Mouse (Mus musculus) retina, adult 2 months (tissue): Measurements from ENCODE around the gene Fam89b.

Experiments
- DNase-seq: peaks from one replicate; pipeline ENCODE4 v3.0.0-alpha.2; 2012; ENCODE audit warnings: low read depth, low spot score

The Fam89b gene

DNA sequence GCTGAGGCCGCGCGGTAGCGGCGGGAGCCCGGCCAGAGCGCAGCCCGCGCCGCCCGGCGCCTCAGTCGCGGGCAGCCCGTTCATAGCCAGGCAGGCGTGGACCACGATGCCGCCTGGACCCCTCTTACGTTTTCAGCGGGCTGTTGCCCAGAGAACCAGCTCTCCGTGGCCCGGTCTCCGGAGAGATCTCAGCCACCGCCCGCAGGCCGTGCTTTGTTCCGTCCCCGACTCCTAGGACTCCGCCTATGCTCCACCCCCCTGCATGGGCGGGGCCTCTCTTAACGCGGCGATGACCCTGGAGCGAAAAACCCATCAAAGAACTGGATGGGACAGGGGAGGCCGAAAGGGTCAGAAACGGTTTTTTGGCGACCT, at the start of gene Fam89b:
TSS of gene Fam89b (minus strand) at position 210 of the 372 bp plus-strand sequence.
- peak; percentile 44 for DNase-seq

DNA sequence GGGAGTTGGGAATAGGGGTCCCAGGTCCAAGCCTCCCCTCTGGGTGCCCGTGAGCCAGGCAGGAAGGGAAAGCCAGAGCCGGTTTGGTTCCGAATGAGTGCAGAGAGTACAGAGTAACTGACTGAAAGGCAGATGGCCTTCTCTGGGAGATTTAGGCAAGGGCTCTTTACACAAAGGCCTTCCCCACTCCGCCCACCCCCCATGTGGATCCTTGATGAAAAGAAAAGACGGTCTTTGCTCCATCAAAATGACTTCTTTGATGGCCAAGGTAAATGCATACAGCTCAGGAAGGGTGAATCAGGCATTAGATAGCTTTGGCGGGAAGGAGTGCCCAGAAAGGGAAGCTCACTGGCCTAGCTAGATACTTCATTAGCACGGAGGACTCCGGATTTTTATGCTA, 48.9 kb upstream of the Fam89b start:
- DNase-seq = no peak

DNA sequence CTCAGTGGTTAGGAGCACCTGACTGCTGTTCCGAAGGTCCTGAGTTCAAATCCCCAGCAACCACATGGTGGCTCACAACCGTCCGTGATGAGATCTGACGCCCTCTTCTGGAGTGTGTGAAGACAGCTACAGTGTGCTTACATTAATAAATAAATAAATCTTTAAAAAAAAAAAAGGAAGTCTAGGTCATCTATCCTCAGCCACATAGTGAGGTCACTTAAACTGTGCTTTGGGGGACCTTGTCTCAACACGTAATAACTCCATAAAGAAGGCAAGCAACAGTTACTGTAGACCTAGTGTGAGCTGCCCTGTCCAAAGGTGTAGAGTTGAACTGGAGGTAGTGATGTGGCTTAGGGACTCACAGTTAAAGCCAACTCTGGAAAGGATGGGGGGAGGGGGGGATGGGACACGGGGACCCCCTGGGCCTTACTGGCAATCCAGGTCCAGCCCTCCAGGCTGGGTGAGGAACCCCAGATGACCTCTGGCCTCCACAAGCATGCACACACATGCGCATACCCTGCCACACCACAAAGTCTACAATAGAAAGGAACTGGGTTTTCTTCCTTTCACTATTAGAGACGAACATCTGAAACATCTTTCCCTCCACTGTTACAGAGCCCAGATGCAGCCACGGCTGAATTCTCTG, 48.1 kb upstream of the Fam89b start:
- no peak for DNase-seq

DNA sequence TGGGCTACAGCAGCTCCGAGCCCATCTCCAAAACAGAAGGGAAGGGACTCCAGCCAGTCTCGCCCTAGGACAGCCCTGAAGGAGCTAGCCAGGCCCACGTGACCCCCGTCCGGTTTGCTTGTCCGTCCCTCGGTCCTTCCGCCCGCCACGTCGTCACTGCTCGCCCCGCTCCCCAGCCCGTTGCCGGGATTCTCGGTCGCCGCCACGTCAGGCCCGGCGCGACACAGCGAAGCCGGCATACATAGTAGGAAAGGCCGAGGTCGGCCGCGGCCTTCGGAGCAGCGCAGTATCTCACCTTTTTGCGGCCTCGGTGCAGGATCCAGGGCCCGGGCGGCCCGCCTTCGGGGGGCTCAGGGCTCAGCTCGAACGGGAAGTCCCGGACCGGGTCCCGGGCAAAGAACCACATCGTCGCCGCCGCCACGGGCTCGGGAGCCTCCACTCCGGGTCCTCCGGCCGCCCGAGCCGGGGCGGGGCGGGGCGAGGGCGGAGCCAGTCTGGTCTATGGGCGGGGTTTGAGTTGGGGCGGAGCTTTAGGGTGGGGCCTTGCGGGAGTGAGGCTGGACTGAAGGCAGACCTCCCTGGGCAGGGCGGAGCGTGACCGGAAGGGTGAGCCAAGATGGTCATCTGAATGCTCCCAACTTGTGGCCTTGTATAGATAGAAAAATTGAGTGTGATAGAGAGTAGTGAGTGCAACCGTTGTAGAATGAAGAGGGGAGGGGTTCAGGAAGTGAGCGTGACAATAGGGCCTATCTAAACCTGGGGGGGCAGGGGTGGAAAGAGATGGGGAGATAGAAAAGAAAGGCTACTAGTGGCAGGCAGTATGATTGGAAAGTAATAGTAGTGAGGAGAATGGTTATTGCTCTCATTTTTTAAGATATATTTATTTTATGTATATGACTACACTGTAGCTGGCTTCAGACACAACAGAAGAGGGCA, 41.7 kb upstream of the Fam89b start, which contains the start of gene Scyl1:
TSS of gene Scyl1 (minus strand) at position 495 of the 936 bp plus-strand sequence.
- DNase-seq = peak; percentile 77

DNA sequence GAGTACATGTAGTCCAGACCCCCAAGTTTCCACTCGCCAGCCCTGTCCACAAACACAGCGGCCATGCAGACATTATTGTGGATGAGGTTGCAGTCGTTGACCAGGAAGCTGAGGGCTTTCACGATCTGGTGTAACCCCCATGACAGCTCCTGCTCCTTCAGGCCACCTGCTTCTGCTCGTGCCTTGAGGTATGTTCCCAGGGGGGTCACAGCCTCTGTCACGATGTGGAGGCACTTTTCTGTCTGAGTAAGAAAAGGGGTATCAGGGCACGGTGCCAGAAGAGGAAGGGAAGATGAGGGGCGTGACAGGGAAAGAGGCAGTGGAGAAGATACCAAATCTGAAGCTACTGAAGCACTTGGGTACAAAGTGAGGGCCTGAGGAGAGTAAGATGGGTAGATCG, 40.9 kb upstream of the Fam89b start:
- DNase-seq = no peak

DNA sequence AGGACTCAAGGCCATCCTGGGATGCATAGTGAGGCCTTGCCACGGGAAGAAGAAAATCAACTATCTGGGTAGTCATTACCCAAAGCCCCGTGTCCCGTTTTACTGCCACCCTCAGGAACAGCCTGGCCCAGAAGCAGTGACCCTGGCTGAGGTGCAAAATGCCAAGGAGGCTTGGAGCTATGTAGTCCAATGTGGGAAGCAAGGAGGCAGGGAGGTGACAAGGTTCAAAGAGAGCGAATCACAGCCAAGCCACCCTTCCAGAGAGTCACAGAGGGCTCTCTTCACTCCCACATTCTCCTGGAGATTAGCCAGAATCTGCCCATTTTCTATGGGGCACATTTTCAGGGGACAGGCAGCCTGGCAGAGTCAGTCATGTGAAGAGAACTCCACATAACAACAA, 37.8 kb upstream of the Fam89b start:
- no peak for DNase-seq

DNA sequence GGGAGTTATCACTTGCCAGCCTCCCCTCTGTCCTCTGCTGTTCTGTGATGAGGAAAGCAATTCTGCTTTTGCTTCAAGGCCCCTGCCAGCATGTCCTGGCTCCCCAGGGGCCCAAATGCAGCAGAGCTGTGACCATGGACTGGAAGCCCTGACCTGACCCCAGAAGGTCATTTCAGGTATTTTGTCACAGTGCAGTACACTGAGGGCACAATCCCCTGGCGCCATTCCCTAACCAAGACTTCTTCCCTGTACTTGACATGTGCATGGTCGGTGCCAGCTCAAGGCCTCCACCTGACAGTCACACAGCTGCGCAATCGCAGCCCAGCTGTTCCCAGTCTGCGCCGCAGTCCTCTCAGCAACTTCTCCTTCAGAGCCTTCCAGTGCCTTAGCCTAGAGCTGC, 33.7 kb upstream of the Fam89b start:
- no peak for DNase-seq

DNA sequence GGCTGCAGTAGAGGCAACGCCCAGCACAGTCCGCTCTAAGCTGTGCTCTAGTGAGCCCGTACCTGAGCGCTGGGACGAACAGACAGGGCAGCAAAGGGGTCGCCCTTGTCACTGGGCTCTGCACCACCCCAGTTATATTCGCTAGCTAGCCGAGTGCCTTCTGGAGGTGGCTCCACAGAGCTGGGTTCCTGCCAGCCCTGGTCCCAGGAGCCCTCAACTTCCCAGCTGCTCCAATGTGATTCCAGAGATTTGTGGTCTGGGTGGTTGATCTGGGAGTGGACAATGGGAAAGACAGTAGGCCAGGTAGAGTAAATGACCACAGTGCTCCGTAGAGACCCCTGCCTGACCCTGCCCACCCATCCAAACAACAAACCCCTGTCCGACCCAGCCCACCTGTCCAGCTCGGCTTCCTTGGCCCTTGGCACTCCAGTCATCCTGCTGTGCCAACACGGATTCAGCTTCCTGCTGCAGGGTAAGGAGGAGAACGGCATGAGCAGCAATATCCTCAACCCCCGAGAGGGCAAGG, 29.5 kb upstream of the Fam89b start:
- no peak for DNase-seq

DNA sequence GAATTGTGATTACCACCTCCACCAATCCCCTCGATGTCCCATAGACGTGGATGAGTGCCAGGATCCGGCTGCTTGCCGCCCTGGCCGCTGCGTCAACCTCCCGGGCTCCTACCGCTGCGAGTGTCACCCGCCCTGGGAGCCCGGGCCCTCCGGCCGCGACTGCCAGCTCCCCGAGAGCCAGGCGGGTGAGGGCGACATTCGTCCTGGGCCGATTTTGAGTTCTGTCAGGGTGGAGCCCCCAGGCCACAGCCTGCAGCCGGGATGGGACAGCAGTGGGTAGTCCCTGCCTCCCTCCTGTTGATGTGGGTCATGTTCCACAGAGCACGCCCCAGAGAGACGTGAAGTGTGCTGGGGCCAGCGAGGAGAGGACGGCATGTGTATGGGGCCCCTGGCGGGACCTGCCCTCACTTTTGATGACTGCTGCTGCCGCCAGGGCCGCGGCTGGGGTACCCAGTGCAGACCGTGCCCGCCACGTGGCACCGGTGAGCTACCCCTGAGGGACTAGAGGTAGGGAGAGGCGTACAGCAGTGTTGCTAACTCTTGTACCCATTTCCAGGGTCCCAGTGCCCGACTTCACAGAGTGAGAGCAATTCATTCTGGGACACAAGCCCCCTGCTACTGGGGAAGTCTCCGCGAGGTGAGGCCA, 27.7 kb upstream of the Fam89b start:
- DNase-seq = no peak

DNA sequence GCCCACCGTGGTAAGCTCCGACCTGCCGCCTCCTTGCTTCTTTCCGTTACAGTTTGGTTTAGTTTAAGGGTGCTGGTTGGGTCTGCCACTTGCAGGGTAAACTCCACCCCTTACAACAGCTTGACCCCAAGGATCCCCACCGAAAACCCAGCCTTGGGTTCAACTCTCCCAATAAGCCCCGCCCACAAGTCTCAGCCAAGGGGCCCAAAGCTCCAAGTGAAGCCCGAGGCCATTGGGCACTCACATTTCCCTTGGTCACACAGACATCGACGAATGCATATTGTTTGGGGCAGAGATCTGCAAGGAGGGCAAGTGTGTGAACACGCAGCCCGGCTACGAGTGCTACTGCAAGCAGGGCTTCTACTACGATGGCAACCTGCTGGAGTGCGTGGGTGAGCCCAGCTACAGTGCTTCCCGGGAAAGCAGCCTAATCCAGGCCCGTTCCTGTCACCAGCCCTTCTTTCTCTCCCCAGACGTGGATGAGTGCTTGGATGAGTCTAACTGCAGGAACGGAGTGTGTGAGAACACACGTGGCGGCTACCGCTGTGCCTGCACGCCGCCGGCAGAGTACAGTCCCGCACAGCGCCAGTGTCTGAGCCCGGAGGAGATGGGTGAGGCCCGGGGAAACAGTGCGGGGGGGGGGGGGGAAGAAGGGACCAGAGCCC, 27.0 kb upstream of the Fam89b start:
- no peak for DNase-seq

DNA sequence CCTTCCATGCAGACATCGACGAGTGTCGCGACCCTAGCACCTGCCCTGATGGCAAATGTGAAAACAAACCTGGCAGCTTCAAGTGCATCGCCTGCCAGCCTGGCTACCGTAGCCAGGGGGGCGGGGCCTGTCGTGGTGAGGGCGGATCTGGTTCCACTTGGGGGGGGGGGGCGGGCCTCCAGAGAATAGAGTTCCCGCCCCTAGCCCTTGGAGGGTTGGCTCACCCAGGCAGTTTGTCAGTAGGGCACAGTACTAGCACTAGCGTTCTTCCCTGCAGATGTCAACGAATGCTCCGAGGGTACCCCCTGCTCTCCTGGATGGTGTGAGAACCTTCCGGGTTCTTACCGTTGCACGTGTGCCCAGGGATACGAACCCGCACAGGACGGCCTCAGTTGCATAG, 22.3 kb upstream of the Fam89b start:
- no peak for DNase-seq

DNA sequence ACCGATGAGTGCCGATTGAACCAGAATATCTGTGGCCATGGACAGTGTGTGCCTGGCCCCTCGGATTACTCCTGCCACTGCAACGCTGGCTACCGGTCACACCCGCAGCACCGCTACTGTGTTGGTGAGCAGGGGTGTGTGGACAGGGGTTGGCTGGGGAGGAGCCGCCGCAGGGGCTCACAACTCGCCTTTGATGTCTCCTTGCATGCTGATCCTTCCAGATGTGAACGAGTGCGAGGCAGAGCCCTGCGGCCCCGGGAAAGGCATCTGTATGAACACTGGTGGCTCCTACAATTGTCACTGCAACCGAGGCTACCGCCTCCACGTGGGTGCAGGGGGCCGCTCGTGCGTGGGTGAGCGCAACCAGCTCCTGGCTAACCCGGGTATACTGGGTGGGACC, 21.5 kb upstream of the Fam89b start:
- no peak for DNase-seq

DNA sequence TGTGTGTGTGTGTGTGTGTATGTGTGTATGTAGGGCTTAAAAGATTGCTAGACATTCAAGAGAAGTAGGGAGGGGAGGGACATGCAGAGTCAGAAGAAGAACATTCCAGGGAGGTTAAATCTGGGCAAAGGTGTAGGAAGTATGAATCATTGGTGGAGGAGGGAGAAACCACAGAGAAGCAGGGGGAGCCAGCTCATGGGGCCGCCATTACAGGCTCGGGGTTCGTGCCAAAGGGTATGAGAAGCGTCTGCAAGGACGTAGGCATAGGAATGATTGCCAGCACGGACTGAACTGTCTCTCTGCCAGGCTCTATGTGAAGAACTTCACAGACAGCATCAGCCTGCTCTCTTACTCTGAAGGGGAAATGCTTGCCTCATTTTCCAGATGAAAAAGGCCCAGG, 20.0 kb upstream of the Fam89b start:
- DNase-seq = no peak

DNA sequence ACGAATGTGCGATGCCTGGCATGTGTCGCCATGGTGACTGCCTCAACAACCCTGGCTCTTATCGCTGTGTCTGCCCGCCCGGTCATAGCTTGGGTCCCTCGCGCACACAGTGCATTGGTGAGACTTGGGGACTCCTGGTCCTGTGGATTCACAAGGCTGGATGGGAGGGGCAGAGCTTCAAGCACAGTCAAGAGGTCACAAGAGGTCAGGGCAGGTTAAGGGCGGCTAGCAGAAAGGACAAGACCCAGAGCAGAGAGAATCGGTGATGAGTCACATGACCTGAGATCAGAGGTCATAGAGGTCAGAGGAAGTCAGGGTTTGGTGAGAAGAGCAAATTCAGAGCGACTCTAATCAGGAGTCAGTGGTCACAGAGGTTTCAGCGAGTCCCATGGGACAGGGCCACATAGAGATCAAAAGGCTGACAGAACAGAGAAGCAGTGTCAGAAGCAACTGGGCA, 17.5 kb upstream of the Fam89b start:
- DNase-seq = no peak

DNA sequence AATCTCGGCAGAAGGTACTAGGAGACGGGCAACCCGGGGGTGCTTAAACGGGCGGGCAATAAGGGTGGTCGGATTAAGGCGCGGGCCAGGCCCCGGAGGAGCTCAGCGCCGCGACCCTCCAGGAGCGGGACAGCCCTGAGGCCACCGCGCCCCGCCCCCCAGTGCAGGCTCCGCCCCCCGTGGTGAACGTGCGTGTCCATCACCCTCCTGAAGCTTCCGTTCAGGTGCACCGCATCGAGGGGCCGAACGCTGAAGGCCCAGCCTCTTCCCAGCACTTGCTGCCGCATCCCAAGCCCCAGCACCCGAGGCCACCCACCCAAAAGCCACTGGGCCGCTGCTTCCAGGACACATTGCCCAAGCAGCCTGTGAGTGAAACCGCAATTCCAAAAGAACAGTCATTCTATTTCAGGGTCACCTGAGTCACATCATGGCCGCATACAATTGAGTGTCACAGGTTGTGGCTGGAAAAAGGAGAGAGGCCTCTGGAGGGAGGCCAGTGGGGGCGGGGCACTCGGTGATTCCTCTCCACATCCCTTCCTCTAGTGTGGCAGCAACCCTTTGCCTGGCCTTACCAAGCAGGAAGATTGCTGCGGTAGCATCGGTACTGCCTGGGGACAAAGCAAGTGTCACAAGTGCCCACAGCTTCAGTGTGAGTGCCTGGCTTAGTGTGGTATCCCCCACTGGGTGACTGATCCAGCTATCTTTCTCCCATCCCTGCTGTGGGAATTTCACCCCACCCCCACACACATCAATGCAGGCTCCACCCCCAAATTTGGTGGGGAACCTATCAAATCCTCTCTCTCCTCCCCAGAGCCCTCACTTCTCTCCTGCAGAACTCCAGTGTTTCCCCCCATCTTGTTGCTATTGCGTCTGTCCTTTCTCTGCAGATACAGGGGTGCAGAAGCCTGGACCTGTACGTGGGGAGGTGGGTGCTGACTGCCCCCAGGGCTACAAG, 16.6 kb upstream of the Fam89b start:
- DNase-seq = no peak

DNA sequence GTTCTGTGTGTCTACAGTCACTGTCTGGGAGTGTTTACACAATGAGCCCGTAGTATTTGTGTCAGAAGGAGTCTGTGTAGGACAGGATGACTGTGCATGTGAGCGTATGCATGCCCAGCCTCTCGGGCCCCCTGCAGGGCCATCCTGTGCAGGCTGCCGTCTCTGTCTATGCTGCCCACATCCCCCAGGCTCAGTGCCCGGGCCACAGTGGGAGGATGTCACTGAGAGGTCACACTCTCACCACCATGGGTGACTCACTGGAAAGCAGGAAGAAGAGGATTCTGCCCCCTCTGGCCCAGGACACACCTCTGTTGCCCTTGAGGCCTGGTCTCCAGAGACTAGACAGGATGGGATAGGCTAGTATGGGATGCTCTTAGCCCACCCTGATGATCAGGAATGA, 14.1 kb upstream of the Fam89b start:
- no peak for DNase-seq

DNA sequence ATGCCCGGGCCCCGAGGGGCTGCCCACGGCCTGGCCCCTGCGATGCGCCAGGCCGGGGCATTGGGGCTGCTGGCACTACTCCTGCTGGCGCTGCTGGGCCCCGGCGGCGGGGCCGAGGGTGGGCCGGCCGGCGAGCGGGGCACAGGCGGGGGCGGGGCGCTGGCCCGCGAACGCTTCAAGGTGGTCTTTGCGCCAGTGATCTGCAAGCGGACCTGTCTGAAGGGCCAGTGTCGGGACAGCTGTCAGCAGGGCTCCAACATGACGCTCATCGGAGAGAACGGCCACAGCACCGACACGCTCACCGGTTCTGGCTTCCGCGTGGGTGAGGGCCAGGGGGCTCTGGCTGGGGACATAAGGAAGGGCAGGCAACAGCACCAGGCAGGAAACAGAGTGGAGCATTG, 12.8 kb upstream of the Fam89b start:
- no peak for DNase-seq

DNA sequence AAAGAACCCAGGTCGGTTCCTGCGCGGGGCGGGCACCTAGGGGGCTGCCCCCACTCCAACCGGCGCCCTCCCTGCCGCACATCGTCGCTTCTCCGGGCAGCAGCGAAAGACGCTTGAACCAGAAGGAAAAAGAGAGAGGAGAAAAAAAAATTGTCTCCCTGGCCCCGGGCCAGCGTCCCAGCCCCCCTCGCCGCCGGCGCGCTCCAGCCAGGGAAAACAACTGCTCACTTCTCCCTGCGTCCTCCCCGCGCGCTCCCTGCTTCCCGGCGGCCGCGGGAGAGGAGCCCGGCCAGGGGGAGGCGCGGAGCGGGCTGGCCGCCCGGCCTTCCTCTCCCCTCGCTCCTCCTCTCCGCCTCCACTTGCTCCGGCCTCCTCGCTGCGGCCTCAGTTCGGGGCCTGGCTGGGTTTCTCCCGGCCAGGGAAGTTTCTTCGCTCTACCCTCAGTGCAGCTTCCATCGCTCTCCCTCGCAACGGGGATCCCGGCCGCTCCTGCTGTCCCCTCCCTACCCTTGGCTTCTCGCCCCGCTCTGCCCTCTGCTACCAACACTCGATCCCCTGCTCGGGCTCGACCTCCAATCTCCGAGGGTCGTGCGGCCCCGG, 12.3 kb upstream of the Fam89b start:
- no peak for DNase-seq

DNA sequence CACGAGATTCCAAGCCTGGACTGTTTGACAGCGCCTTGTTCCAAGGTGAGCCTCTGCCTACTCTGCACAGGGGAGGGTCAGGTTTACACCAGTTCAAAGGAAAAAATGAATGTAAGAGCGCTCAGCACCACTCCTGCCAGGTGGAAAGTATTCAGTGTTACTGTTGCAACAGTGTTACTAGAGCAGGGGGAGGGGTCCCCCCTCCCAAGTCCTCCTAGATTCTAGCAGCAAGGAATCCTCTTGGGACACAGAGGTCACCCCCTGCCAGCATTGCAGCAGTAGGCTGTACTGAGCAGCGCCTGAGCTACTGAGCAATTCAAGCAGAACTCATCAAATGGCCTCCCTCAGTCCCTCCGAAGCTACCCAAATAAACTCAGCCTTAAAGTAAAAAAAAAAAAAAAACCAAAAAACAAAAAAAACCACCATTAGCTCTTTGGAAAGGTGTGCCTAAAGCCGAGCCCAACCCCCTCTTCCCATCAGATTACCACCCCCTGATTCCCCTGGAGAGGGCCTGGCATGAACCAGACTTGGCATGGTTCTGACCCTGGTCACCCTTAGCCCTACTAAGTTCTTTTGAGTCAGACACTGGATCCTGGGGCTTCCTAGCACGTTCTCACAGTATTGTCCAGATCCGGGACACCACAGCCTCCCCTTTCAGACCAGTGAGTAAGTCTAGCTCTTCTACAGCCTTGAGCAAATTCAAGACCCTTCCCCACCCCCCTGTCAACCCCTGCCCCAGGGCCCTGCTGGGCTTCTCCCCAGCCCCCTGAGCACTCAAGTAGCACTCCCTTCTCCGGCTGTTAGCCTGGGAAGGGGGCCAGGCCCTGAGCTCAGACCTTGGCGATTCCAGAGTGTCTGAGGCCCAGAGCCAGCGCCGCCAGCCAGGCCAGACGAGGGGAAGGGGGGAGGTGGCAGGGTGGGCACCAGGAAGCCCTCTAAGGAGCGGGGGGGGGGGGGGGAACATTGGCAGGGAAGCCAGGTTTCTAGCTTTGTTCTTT, 11.2 kb upstream of the Fam89b start, which contains the start of gene Ltbp3:
TSS of gene Ltbp3 (plus strand) at position 585 of the 998 bp plus-strand sequence.
- DNase-seq = no peak
